Mouse (Mus musculus): ENCODE measurements at regions not wholly inside any gene's neighbourhood (a gene's known extent, or its start where the extent isn't known, plus 50 kb on each side); places are given as distances from the start of the nearest gene placed in this dataset.
A peak's percentile ranks its signal among the peaks of the same experiment; 100 is the strongest.

GRCm38 (mm10) chr7:73019151-73019550 is 356.2 kb upstream of the Rgma start:
- in situ Hi-C loops (cut with MboI; ENCODE audit: low pct_unique_long_range_greater_than_20kb), result no loop called here

GRCm38 (mm10) chr7:73019764-73020354 is 355.4 kb upstream of the Rgma start:
- TF ChIP-seq CTCF (IDR thresholded peaks at IDR 0.05), result no peak
- CTCF ChIA-PET, result interaction anchor here (1.4 to 1.5 kb wide), 2 partner anchors 18 to 24 kb away, joined by 3 read pairs; no protein-coding TSS in a partner anchor
- H3K27me3 ChIP-seq, result no peaks in the 10 kb centered on the region
- ATAC-seq, result no peak
- in situ Hi-C loops (cut with MboI; ENCODE audit: low pct_unique_long_range_greater_than_20kb), result loop anchor here (10.0 kb wide), 2 partner anchors 185 to 355 kb away; partner anchors contain the start of gene Rgma
- DNase-seq (ENCODE audit: low read depth, low spot score), result no peak
- POLR2A ChIA-PET, result no interaction called here

More at GRCm38 (mm10) chr7:73019151-73019550, 356.2 kb upstream of the Rgma start:
- ChIA-PET CTCF (interaction anchor here (1.4 to 1.5 kb wide), 2 partner anchors 19 to 25 kb away, joined by 3 read pairs; no protein-coding TSS in a partner anchor), POLR2A (no interaction called here)
- H3K27me3 ChIP-seq, result no peaks in the 10 kb centered on the region
- no peak for TF ChIP-seq CTCF (IDR thresholded peaks at IDR 0.05)
- no peak for DNase-seq (ENCODE audit: low read depth, low spot score)
- ATAC-seq, result no peak

- DNase-seq (ENCODE audit: low read depth, low spot score) (no peak), ATAC-seq (no peak)
- H3K27me3 ChIP-seq, result no peaks in the 10 kb centered on the region
- POLR2A ChIA-PET, result no interaction called here
- in situ Hi-C loops (cut with MboI; ENCODE audit: low pct_unique_long_range_greater_than_20kb), result loop anchor here (10.0 kb wide), 2 partner anchors 187 to 353 kb away; partner anchors contain the start of gene Rgma
- CTCF ChIA-PET, result interaction anchor here (1.1 kb wide), 1 partner anchor 19 kb away, joined by 3 read pairs; no protein-coding TSS in a partner anchor
- TF ChIP-seq CTCF (IDR thresholded peaks at IDR 0.05), result no peak
Measured at GRCm38 (mm10) chr7:73021786-73022185, 353.5 kb upstream of the Rgma start.

- in situ Hi-C loops (cut with MboI; ENCODE audit: low pct_unique_long_range_greater_than_20kb), result loop anchor here (10.0 kb wide), 2 partner anchors 191 to 349 kb away; partner anchors contain the start of gene Rgma
- no peaks in the 10 kb centered on the region for H3K27me3 ChIP-seq
- TF ChIP-seq CTCF (IDR thresholded peaks at IDR 0.05), result no peak
- POLR2A ChIA-PET, result no interaction called here
- ATAC-seq, result no peak
- no peak for DNase-seq (ENCODE audit: low read depth, low spot score)
- CTCF ChIA-PET, result interaction anchor here (1.1 kb wide), 1 partner anchor 11 kb away, joined by 3 read pairs; no protein-coding TSS in a partner anchor
Measured at GRCm38 (mm10) chr7:73025640-73026039, 349.7 kb upstream of the Rgma start.

GRCm38 (mm10) chr7:73028952-73029351 is 346.4 kb upstream of the Rgma start:
- no peak for TF ChIP-seq CTCF (IDR thresholded peaks at IDR 0.05)
- ChIA-PET CTCF (interaction anchor here (1.2 kb wide), 1 partner anchor 93 kb away, joined by 3 read pairs; no protein-coding TSS in a partner anchor), POLR2A (no interaction called here)
- no peaks in the 10 kb centered on the region for H3K27me3 ChIP-seq
- ATAC-seq (peak; percentile 47), DNase-seq (ENCODE audit: low read depth, low spot score) (peak; percentile 50)
- in situ Hi-C loops (cut with MboI; ENCODE audit: low pct_unique_long_range_greater_than_20kb), result loop anchor here (10.0 kb wide), 2 partner anchors 194 to 346 kb away; partner anchors contain the start of gene Rgma

- POLR2A ChIA-PET, result no interaction called here
- CTCF ChIA-PET, result no interaction called here
- ATAC-seq, result no peak
- in situ Hi-C loops (cut with MboI; ENCODE audit: low pct_unique_long_range_greater_than_20kb), result no loop called here
- DNase-seq (ENCODE audit: low read depth, low spot score), result no peak
- no peak for TF ChIP-seq CTCF (IDR thresholded peaks at IDR 0.05)
- no peaks in the 10 kb centered on the region for H3K27me3 ChIP-seq
Measured at GRCm38 (mm10) chr7:73031407-73031806, 343.9 kb upstream of the Rgma start.

- ChIA-PET POLR2A (no interaction called here), CTCF (no interaction called here)
- H3K27me3 ChIP-seq, result no peaks in the 10 kb centered on the region
- no peak for DNase-seq (ENCODE audit: low read depth, low spot score)
- TF ChIP-seq CTCF (IDR thresholded peaks at IDR 0.05), result no peak
- in situ Hi-C loops (cut with MboI; ENCODE audit: low pct_unique_long_range_greater_than_20kb), result no loop called here
- ATAC-seq, result no peak
Measured at GRCm38 (mm10) chr7:73032316-73032980, 342.9 kb upstream of the Rgma start.

GRCm38 (mm10) chr7:73036801-73037555 is 338.3 kb upstream of the Rgma start:
- TF ChIP-seq CTCF (IDR thresholded peaks at IDR 0.05), result no peak
- ChIA-PET POLR2A (no interaction called here), CTCF (no interaction called here)
- no peak for ATAC-seq
- in situ Hi-C loops (cut with MboI; ENCODE audit: low pct_unique_long_range_greater_than_20kb), result no loop called here
- DNase-seq (ENCODE audit: low read depth, low spot score), result no peak
- no peaks in the 10 kb centered on the region for H3K27me3 ChIP-seq

GRCm38 (mm10) chr7:73037638-73038037 is 337.7 kb upstream of the Rgma start:
- ATAC-seq (no peak), DNase-seq (ENCODE audit: low read depth, low spot score) (no peak)
- CTCF ChIA-PET, result interaction anchor here (0.8 kb wide), 1 partner anchor 19 kb away, joined by 3 read pairs; no protein-coding TSS in a partner anchor
- TF ChIP-seq CTCF (IDR thresholded peaks at IDR 0.05), result no peak
- in situ Hi-C loops (cut with MboI; ENCODE audit: low pct_unique_long_range_greater_than_20kb), result no loop called here
- POLR2A ChIA-PET, result no interaction called here
- no peaks in the 10 kb centered on the region for H3K27me3 ChIP-seq

- ATAC-seq (no peak), DNase-seq (ENCODE audit: low read depth, low spot score) (no peak)
- ChIA-PET CTCF (interaction anchor here (1.1 kb wide), 1 partner anchor 23 kb away, joined by 3 read pairs; no protein-coding TSS in a partner anchor), POLR2A (no interaction called here)
- in situ Hi-C loops (cut with MboI; ENCODE audit: low pct_unique_long_range_greater_than_20kb), result no loop called here
- no peak for TF ChIP-seq CTCF (IDR thresholded peaks at IDR 0.05)
- H3K27me3 ChIP-seq, result no peaks in the 10 kb centered on the region
Measured at GRCm38 (mm10) chr7:73039921-73040320, 335.4 kb upstream of the Rgma start.

Data from Patski (cell line).